Mouse (Mus musculus) MEL-GATA-1-ER (cell line): ENCODE results near the gene Nxpe4.
"Not testable (repeated sequence)": the region's sequence is repeated elsewhere in the genome, so short reads cannot be mapped to it uniquely, and the experiment has no call there.

Source experiments
- DNase-seq: peaks from one replicate; pipeline ENCODE4 v3.0.0-alpha.2; 2012; ENCODE audit warnings: low read depth; ENCODE audit errors: extremely low read depth

Nxpe4 gene

GRCm38 (mm10) chr9:48407549-48408327, 245.9 kb downstream of the Nxpe4 start:
- no peak for DNase-seq

- no peak for DNase-seq
Observed at GRCm38 (mm10) chr9:48410217-48411035, 248.6 kb downstream of the Nxpe4 start.

GRCm38 (mm10) chr9:48413591-48413990, 251.8 kb downstream of the Nxpe4 start:
- DNase-seq, result no peak

GRCm38 (mm10) chr9:48417366-48417765, 255.5 kb downstream of the Nxpe4 start:
- DNase-seq, result not testable (repeated sequence)

- DNase-seq, result no peak
Observed at GRCm38 (mm10) chr9:48417994-48418393, 256.2 kb downstream of the Nxpe4 start.

- no peak for DNase-seq
Observed at GRCm38 (mm10) chr9:48418397-48418796, 256.6 kb downstream of the Nxpe4 start.

- DNase-seq, result no peak
Observed at GRCm38 (mm10) chr9:48418829-48419228, 257.0 kb downstream of the Nxpe4 start.

GRCm38 (mm10) chr9:48420437-48420836, 258.6 kb downstream of the Nxpe4 start:
- no peak for DNase-seq

- no peak for DNase-seq
Observed at GRCm38 (mm10) chr9:48421029-48421428, 259.2 kb downstream of the Nxpe4 start.

GRCm38 (mm10) chr9:48421561-48421960, 259.7 kb downstream of the Nxpe4 start:
- DNase-seq, result no peak

- DNase-seq, result no peak
Observed at GRCm38 (mm10) chr9:48422382-48422781, 260.6 kb downstream of the Nxpe4 start.

GRCm38 (mm10) chr9:48423256-48423655, 261.4 kb downstream of the Nxpe4 start:
- DNase-seq, result no peak

- no peak for DNase-seq
Observed at GRCm38 (mm10) chr9:48427176-48427575, 265.4 kb downstream of the Nxpe4 start.

- no peak for DNase-seq
Observed at GRCm38 (mm10) chr9:48432449-48432848, 270.6 kb downstream of the Nxpe4 start.

GRCm38 (mm10) chr9:48443873-48444272, 282.1 kb downstream of the Nxpe4 start:
- DNase-seq, result no peak

GRCm38 (mm10) chr9:48444821-48445220, 283.0 kb downstream of the Nxpe4 start:
- no peak for DNase-seq

- DNase-seq, result peak; percentile 32
Observed at GRCm38 (mm10) chr9:48447783-48448209, 286.0 kb downstream of the Nxpe4 start.
